Mouse (Mus musculus): Measurements from ENCODE around the gene Gp5.
"Not testable (repeated sequence)": the region's sequence is repeated elsewhere in the genome, so short reads cannot be mapped to it uniquely, and the experiment has no call there.

DNA sequence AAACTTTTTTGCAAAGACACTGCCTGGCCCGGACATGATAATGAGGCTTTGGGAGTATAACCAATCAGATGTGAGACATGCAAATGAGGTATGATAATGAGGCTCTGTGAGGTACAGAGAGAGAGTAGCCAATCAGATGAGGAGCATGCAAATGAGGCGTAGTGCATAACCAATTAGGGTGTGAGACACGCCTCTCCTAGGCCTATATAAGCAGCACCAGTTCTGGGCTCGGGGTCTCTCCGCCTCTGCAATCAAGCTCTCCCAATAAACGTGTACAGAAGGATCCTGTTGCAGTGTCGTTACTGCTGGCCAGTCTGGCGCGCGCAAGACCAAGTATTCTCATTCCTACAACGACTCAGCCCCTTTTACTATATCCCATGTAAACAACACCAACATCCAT is 42.9 kb upstream of the Gp5 start:
- TF ChIP-seq CTCF (conservative IDR thresholded peaks at IDR 0.05; ENCODE audit: low read length); NANOG (IDR thresholded peaks at IDR 0.05; ENCODE audit: borderline replicate concordance, low read length); POU5F1 (IDR thresholded peaks at IDR 0.05; ENCODE audit: borderline replicate concordance, low read length): not testable (repeated sequence)

Measured in E14TG2a.4 (cell line).